Mouse (Mus musculus): ENCODE measurements around the gene Ccnb1ip1.

DNA sequence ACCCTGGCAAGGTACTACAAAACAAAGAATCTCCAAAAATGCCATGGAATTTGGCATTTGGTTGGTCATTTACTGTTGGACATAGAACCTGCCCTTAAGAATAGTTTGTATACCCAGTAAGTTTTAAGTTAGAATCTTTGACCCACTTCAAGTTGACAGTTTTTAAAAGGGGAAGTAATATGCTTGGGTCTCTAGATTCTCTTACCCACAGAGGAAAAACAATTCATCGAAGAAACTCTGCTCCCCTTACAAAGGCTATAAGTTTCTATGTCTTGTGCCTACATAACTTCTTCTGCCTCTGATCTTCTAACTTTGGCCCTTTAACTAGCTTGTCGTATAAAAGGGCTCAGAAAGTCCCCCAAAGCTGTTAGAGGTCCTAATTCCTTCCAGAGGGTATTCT is 67.2 kb downstream of the Ccnb1ip1 start:
- no peak for TF ChIP-seq CTCF (IDR thresholded peaks at IDR 0.05; ENCODE audit: extremely low read depth, insufficient read depth, insufficient read length, insufficient replicate concordance)
- no peak for TF ChIP-seq POLR2A (IDR thresholded peaks at IDR 0.05; ENCODE audit: low read depth, low read length)
